Mouse (Mus musculus): ENCODE data around the gene Ccdc92.

The Ccdc92 gene

DNA sequence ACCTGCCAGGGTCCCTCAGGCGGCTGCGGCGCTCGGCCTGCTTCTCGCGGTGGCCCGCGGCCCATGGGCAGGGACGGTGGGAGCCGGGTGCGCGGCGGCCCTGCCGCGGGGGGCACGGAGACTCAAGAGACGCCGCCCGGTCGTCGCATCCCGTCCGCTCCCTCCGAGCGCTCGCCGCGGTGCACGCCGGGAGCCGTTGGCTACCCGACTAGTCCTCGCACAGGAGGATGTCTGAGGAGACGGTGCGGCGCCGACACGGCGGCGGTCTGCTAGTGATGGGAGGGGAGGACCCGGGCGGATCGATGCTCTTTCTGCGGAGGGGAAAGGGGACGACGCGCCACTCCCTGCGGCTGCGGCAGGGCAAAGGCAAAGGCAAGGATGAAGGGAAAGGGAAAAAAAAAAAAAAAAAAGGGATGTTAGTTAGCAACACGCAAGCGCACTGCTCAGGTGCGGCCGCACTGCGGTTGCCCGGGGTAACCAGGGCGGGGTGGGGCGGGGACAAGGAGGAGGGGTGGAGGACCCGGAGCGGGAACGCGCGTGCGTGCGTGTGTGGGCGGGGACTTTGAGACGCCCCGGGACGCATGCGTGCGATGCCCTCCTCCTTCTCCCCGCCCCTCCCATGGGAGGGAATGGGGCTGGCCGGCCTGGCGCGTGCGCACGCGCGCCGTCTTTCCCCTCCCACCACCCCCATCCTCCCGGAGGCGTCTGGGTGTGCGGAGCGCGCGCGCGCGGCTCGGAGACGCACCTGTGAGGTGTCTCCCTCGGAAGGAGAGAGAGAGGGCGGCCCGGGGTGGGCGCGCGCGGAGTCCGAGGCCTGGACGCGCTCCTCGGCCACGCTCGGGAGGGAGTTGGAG, at the start of gene Ccdc92, which contains the start of gene Zfp664:
Gene Ccdc92, minus strand, starts transcription at position 412 of the 854 bp plus-strand sequence.
Gene Zfp664, plus strand, starts transcription at position 679 of the 854 bp plus-strand sequence.
- peak; percentile 98 for DNase-seq

DNA sequence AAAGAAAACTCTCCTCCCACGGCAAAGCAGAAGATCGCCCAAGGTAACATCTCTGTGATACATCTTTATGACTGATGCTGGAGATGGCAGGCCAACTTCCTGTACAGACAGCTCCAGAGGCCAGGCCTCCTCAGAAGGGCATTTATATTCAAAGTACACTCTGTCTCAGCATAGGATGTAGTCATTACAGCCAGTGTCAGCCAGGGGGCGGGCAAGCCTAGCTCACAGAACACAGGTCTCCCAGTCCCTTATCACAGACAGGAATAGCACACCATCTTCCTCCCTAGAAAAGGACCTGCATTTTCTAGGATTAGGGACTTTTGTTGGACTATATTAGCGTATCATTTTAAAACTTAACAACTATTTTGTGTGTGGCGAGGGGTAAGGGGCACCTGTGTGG, 46.6 kb upstream of the Ccdc92 start:
- DNase-seq: peak; percentile 85

DNA sequence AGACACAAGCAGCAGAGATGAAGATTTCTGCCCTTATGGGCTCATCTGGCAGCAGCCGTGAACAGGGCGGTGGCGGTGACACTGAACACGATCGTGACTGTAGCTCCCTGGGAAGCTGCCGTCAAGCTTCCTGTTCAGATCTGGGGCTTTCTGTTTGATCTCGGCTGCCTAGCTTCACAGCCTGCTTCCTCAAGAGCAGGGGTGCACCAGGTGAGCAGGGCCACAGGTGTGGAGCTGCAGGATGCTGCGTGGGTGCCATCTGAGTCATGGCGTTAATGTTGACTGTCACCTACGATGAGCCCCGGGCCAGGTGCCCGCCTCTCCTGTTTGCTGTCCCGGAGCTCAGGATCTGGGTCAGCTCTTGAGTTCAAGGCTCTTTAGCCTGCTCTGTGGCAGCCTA, 44.7 kb upstream of the Ccdc92 start:
- no peak for DNase-seq

DNA sequence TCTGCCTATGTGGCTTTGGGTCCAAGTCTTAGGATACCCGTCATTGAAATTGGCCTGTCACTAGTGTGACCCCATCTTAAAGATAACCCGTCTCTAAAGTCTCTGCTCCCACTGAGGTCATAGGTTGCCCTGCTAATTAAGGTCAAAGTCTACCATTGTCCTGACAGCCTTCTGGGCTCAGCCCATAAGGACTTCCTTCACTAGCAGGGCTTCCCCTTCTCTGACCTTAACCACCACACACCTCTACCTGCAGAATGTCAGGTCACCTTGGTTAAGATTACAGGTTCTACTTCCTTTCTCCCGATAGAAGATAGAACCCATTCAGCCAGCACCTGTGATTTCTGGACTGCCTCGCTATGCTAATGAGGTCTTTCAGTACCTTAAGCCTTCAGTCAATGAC, 41.6 kb upstream of the Ccdc92 start:
- no peak for DNase-seq

DNA sequence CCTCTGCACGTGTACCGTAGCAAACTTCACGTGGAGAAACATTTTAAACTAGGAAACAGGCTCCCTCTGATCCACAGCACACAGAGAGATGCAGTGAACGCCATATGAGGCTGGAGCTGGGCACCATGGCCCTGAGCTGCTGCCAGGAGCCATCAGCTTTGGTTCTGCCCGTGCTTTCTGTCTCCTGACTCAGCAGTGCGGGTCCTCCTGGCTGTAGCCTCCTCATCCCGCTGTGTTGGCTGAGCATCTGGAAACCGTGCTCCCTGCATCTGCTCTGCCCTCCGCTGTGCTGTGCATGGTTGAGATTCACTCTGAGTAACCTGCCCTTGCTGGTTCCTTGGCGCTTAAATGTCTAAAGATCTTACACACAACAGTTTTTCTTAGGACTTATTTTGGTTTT, 40.0 kb upstream of the Ccdc92 start:
- no peak for DNase-seq

DNA sequence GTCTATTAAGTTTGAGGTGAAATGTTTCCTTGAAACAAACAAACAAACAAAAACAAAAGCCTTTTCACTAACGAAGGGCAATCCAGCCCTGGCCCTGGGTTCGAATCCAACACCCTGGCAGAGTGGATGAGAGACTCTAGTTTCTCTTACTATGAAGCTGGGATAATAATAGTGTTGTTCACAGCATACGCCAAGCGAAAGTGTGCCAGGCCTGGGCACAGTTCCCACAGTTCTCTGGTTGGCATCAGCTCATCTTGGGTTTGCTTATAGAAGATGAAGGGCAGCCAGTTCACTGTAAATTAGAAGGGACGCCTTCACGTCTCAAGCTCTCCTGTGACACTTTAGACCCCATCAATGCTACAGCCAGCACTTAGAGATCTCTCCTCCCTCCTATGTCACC, 39.5 kb upstream of the Ccdc92 start:
- no peak for DNase-seq

DNA sequence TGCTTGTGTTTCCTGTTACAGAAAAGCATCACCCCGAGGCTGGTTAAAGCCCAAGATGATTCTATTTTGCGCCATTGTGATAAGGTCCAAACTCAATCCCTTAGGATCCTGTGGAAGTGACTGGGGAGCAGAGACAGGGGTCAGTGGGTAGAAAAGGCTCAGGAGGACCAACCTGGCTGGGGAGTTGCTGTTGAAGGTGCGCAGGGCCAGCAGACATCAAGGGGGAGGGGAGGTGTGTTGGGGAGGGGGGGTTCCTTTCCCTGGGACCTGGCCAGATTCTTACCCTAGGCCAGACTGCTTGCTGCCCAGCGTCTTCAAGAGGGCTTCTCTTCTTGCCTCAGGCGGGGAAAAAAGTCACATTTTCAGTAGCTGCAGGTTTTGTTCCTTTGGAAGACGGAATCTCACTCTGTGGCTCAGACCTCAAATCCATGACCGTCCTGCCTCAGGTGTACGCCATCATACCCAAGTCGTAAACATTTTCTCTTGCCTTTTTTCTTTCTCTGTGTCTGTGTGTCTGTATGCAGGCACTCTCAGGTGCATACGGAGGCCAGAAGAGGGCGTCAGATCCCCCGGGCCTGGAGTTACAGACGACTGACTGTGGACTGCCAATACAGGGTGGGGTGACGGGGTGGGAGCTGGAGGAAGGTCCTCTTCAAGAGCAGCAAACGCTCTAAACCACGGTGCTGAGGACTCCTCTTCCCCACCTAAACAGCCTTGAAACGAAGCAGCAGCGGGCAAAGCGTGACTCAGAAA, 38.7 kb upstream of the Ccdc92 start:
- no peak for DNase-seq

DNA sequence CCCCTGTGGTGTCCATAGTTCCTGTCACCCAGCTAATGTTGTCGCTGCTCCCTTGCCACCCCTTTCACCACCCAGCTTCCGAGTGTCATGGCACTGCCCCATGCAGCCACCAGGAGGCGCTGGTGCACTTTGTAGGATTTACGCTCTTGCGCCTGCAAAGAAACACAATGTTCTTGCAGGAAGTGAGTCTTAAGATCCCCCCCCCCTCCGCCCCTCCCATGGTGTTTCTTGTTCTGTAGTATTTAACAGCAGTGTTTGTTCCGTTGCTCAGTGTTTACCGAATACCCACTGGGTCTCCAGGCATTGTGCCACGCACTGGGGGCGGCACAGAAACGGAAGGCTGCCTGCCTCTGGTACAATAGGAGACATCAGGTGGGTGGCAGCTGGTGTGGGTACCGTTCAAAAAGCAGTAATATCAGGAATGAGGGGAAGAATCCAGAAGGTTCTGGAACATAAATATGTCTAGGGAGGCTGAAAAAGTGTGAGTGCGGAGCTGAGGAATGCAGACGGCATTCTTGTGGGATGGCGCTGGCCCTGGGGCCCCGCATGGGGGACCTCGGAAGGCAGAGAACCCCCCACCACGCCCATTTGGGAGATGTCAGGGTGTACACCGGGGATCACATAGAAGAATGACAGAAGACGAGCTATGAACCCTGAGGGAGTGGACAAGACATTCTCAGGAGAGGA, 37.9 kb upstream of the Ccdc92 start:
- peak; percentile 88 for DNase-seq

DNA sequence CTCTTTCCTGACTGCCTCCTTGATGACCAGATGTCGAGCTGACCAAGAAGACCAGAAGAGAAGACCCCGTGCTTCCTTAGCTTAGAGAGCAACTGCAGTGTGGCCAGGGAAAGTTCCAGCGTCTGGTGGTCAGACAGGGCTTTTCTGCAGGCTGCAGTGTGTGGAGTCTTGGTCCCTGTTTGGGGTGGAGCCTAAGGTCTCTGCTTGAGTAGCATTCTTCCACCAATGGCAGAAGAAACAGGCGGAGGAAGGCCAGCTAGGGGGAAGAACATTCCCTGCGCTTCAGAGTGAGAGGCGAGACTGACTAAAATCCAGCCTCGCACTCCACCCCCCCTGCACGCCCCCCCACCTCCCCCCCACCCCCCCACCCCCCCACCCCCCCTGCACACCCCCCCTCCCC, 33.9 kb upstream of the Ccdc92 start:
- DNase-seq: no peak

DNA sequence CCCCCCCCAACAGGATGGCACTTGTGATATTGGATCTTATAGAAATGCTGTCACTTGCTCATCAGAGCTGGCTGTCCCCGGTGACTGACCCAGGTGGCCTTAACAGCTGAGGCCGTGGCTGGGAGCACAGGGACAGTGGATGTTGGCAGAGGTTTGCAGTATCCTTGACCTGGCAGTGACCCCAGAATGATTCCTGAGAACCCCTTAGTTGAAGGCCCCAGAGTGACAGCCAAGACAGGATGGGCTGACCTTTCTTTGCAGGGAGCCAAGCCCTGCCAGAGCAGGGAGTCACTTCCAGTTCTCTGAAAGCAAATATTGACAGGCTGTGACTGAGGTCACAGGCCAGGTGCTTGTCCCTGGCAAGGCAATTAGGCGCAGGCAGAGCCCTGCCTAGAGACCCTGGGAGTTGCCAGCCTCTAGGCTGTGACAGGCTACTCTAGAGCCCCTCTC, 29.7 kb upstream of the Ccdc92 start:
- DNase-seq: no peak

DNA sequence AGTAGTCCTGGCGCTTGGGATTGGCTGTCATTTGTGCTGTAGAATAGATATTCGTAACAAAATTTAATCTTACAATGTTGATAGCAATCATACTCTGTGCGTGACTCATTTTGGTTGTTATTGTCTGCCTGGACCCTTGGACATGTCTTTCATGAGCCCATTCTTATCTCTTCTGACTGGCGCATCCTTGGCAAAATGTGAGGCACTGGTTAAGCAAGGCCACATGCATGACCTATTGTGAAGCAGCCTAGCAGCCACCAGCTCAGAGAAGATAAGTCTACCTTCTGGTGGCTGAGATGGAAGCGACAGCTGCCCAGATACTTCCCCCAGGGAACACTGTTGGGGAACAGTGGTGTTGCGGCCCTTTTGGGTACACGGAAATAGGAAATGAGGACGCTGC, 26.4 kb upstream of the Ccdc92 start:
- no peak for DNase-seq

DNA sequence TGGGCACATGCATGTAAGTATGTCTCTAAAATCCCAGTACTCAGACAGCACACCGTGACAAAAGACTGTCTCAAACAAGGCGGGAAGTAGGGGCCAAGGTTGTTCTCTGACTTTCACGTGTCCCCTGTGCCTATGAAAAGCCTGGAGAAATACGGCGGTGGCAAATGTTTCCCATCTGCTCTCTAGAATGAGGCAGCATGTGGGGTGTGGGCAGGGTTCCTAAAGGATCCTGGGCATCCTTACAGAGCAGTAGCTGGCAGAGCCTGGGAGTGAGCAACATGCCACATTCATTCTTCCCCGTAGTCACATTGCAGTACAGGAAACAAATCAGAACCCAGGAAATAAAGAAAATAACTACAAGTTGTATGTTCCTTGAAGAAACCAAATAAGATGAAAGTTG, 21.7 kb upstream of the Ccdc92 start:
- no peak for DNase-seq

DNA sequence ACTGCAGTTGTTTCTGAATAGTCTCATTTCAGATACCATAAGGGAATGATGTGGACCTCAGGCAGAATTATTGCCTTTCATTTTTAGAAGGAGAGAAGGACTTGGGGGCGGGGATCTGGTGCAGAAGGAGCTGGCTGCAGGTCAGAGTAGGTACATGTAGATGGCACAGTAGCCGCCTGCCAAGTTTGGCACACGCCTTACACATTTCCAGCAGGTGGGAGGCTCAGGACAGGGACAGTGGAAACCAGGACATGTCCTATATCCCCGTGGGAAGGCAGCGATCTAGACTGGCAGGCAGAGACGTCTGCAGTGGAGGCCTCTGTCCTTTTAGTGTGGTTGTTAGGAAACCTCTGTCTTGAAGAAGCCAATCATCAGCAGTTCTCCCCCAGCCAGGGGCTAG, 17.6 kb upstream of the Ccdc92 start:
- no peak for DNase-seq

DNA sequence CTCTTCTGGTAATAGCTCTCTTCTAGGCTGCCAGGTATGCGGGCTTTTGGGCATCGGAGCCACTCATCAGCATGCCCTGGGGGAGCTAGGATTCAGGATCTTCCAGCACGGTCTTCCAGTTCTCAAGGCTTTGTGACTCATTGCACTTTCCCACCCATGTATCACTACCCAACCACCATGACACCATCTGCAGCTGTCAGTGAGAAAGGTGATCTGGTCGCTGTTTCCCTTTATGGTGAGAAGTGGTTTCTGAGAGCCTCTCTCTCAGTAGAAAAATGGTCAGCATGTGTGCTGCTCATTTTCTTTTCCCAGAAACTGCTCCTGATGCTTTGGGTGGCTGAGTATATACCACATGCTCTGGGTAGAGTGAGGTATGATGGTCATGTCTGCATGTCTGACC, 17.0 kb upstream of the Ccdc92 start:
- DNase-seq: no peak

DNA sequence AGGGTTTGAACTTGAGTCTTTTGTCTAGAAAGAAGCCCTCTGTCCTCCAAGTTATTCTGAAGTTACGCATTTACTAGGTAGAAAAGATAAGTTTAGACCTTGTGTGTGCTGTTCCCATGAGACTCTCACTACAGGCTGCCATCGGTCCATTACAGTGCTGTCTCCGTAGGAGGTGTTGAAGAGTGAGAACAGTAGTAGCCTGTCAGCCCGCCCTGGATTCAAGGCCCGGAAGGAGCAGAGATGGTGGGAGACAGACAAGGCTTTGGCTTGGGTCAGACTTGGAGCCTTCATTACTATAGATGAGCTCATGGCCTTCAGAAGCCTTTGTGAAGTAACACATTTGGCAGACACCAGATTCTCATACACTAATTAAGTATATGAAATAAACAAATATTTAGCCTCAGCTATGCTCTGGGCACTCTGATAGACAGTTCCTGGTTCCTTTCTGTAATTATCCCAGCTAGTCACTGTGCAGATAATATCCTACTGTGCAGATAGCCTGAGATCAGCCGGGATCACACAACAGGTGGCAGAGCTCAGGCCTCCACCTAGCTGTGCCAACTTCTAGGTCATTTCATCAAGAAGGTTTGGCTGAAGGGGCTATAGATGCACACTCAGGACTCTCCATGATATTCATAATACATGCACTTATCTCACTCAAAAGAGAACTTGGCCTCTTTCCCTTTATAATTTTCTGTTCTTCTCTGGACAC, 11.8 kb upstream of the Ccdc92 start:
- DNase-seq: no peak

DNA sequence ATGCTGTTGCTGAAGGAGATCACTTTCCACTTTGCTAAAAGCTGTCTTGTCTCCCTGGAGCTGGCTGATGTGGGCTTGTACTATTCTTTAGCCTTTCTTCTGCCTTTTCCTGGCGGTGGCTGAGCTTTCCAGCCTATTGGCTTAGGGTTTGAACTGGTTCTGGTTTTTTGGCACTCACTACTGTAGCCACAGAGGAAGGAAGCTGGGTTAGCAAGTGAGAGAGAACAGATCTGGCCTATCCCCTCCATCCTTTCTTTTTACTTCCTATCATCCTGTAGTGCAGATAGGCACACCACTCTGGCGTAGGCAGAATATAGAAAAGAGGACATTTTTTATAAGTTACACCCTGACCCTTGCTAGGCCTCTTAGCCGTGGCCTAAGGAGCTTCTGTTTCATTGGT, 10.9 kb upstream of the Ccdc92 start:
- no peak for DNase-seq

DNA sequence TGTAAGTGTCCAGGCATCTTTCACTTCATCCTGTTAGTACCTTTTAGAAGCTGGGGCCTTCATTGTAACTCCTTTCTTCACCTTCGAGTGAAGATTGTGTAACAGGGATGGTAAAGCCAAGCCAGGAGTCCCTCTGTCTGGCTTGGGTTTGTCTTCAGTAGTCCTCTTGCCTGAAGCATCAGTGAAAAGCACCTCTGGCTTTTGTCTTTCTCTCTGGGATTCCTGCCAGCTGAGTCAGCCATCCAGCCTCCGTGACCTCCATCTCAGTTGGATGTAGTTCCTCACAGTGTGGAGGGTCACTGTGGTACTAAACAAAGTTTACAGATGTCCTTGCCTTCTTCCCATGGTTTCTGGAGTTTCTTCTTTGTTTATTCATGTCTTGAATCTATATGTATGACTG, 9.8 kb upstream of the Ccdc92 start:
- no peak for DNase-seq

DNA sequence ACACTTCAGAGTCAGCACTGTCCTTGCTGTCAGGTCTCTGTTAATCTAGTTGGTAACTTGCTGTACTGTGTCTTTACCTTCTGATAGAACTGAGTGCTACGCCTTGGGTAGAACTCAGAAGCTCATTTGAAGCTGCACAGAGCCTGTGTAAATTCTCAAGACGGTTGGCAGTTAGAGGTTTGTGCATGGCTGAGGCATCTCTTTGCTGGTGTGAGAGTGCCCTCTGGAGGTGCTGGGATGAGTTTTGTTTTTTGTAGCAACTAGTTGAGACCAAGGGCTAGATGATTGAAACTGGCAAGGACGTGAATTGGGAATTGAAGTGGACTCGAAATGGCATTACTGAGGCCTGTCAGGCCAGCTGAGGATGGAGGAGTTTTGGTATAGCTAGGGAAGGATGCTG, 6.8 kb upstream of the Ccdc92 start:
- peak; percentile 81 for DNase-seq

DNA sequence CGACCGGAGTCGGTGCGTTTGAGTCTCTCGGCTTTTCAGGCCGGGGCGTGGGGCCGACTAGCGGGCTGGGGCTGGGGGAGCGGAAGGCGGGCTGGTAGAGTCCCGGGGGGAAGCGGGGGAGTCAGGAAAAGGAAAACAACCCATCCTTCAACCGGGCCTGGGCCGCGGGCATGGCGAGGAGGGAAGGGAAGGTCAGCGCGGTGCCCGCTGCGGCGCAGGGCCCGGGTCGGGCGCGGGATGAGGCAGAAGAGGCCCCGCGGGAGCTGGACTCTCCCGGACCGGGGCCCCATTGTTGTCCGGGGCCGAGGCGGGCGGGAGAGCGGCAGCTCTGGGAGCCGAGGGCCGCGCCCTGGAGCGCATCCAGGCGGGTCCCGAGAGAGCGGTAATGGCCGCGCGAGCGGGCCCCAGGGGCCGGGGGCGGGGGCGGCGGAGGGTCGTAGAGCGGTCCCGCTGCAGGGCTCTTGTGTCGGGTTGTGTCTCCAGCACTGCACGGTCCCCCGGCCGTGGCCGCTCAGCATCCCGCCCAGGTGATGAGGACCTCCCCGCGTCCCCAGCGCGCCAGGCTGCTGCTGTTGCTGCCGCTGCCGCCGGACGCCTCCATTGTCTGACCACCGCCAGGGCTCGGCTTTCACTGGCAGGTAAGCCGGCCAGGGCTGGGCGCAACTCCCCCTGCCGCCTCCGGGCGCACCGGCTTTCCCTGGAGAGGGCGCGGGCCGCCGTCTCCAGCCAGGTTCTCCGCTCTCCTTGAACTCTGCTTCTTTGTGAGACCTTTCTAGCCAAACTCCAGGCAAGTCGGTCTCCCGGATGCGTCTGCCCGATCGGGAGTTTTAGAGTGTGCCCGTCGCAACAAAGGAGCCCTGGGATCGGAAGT, 882 bp upstream of the Ccdc92 start:
- DNase-seq: no peak

DNA sequence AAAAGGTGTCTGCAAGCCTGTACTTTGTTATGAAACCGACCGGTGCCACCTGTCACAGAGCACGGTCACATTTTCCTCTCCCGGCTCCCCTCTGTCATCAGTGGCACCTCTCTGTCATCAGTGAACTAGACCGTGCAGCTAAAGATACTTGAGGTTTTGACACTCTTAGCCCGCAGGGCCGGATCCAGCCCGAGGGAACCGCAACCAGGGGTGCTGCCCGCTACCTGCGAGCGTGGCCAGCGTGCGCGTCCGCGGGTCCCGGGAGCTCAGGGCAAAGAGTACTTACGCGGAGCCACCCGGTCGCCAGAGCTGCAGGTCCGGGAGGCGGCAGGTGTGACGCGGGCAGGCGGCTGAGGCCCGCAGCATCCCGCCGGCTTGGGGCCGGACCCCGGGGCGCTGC, 761 bp downstream of the Ccdc92 start:
- peak; percentile 46 for DNase-seq

DNA sequence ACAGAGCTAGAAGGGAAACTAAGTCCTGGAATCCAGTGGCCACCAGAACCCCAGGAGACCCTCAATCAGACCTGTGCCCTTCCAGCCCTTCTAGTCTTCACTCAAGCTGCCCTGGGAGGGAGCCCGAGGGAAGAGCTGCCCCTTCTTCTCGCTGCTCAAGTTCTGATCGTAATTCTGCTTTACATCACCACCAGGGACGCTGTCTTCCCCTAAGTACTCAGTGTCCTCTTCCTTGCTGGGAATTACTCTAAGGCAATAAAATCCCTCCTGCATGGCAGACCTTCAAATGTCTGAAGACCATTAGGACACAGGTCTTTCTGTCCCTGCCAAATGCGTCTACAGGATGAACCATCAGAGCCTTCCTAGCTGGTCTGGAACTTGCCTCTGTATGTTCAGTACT, 2.2 kb downstream of the Ccdc92 start:
- DNase-seq: peak; percentile 71

DNA sequence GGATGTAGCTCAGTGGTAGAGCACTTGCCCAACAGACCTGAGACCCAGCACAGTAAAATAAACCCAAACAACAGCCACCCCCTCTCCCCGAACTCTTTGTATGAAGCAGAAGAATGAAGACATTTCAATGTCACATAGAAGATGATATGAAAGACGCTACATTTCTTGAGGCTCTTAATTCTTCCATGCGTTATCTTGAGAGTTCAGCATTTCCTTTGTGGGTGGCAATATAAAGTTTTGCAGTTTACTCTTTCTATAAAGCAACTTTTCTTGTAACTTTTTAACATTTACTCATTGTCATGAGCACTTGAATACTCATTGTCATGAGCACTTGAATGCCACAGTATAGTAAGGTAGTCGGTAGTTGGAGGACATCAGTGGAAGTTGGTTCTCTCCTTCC, 8.0 kb downstream of the Ccdc92 start:
- no peak for DNase-seq

All from retina, postnatal 1 day (tissue).